Mouse (Mus musculus): ENCODE data around the gene Sema4d. TPM values are rescaled to one million over a fixed set of nuclear protein-coding genes. Genes with fewer than 3 reads are reported as not detected.

The Sema4d gene
- polyA plus RNA-seq, 1 experiment from 2014 or later: 24.6 TPM

GRCm38 (mm10) chr13:51712022-51712421 lies 81.5 kb downstream of the Sema4d start:
- Histone ChIP-seq H3K27ac (ENCODE audit: low read length) (no peak overlapping the region), H3K4me3 (replicated peaks; ENCODE audit: low read length) (no peak overlapping the region), H3K9me3 (ENCODE audit: control insufficient read depth, low read length) (no peaks in the 10 kb centered on the region), H3K36me3 (ENCODE audit: control insufficient read depth, insufficient read depth) (peaks cover 10% of the 10 kb centered on the region), H3K4me2 (ENCODE audit: low read length) (no peak overlapping the region), H3K27me3 (replicated peaks; ENCODE audit: control insufficient read depth, insufficient read depth, low read length) (no peaks in the 10 kb centered on the region), H3K9ac (replicated peaks; ENCODE audit: low read depth, low read length) (no peak overlapping the region), H3K4me1 (replicated peaks; ENCODE audit: control insufficient read depth, insufficient read depth, low read length) (no peaks in the 10 kb centered on the region)
- ATAC-seq: no peak
- WGBS: 95% methylated on average over 8 of the region's 8 CpGs

DNA sequence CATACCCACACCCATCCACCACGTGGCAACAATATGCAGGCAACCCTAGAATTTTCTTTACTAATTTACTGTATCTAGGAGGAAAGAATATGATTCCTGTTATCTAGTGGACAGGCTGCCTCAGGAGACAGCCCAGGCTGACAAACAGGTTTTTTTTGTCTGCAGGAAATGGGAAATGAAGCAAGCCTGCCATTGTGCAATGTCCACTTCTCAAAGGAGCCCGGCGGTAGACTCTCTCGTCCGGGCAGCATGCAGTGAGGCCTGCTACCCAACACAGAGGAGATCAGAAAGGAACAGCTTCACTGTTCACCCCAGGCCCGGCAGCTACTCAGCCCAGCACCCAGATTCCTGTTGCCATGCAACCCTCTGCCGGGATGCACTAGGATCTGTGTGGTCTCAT lies 82.8 kb downstream of the Sema4d start:
- H3K9me3 ChIP-seq (ENCODE audit: control insufficient read depth, low read length): no peaks in the 10 kb centered on the region
- no peak overlapping the region for H3K9ac ChIP-seq (replicated peaks; ENCODE audit: low read depth, low read length)
- ATAC-seq: no peak
- peaks cover 10% of the 10 kb centered on the region for H3K36me3 ChIP-seq (ENCODE audit: control insufficient read depth, insufficient read depth)
- H3K27me3 ChIP-seq (replicated peaks; ENCODE audit: control insufficient read depth, insufficient read depth, low read length): no peaks in the 10 kb centered on the region
- H3K4me3 ChIP-seq (replicated peaks; ENCODE audit: low read length): no peak overlapping the region
- H3K27ac ChIP-seq (ENCODE audit: low read length): no peak overlapping the region
- WGBS: 77% methylated on average over 7 of the region's 7 CpGs
- H3K4me2 ChIP-seq (ENCODE audit: low read length): no peak overlapping the region
- no peaks in the 10 kb centered on the region for H3K4me1 ChIP-seq (replicated peaks; ENCODE audit: control insufficient read depth, insufficient read depth, low read length)

- Histone ChIP-seq H3K27me3 (replicated peaks; ENCODE audit: control insufficient read depth, insufficient read depth, low read length) (no peaks in the 10 kb centered on the region), H3K4me3 (replicated peaks; ENCODE audit: low read length) (no peak overlapping the region), H3K9ac (replicated peaks; ENCODE audit: low read depth, low read length) (no peak overlapping the region), H3K4me1 (replicated peaks; ENCODE audit: control insufficient read depth, insufficient read depth, low read length) (no peaks in the 10 kb centered on the region), H3K27ac (ENCODE audit: low read length) (no peak overlapping the region), H3K36me3 (ENCODE audit: control insufficient read depth, insufficient read depth) (peaks cover 19% of the 10 kb centered on the region), H3K9me3 (ENCODE audit: control insufficient read depth, low read length) (no peaks in the 10 kb centered on the region), H3K4me2 (ENCODE audit: low read length) (no peak overlapping the region)
- WGBS: 78% methylated on average over 22 of the region's 22 CpGs
- no peak for ATAC-seq
Measured at GRCm38 (mm10) chr13:51705882-51706854, 87.4 kb downstream of the Sema4d start.

- H3K4me2 ChIP-seq (ENCODE audit: low read length): no peak overlapping the region
- no peak overlapping the region for H3K4me3 ChIP-seq (replicated peaks; ENCODE audit: low read length)
- no peak overlapping the region for H3K27ac ChIP-seq (ENCODE audit: low read length)
- H3K9me3 ChIP-seq (ENCODE audit: control insufficient read depth, low read length): no peaks in the 10 kb centered on the region
- H3K4me1 ChIP-seq (replicated peaks; ENCODE audit: control insufficient read depth, insufficient read depth, low read length): no peaks in the 10 kb centered on the region
- H3K36me3 ChIP-seq (ENCODE audit: control insufficient read depth, insufficient read depth): peaks cover 12% of the 10 kb centered on the region
- H3K27me3 ChIP-seq (replicated peaks; ENCODE audit: control insufficient read depth, insufficient read depth, low read length): no peaks in the 10 kb centered on the region
- WGBS: 89% methylated on average over 5 of the region's 5 CpGs
- no peak overlapping the region for H3K9ac ChIP-seq (replicated peaks; ENCODE audit: low read depth, low read length)
- no peak for ATAC-seq
Measured at GRCm38 (mm10) chr13:51703893-51704292, 89.7 kb downstream of the Sema4d start.

DNA sequence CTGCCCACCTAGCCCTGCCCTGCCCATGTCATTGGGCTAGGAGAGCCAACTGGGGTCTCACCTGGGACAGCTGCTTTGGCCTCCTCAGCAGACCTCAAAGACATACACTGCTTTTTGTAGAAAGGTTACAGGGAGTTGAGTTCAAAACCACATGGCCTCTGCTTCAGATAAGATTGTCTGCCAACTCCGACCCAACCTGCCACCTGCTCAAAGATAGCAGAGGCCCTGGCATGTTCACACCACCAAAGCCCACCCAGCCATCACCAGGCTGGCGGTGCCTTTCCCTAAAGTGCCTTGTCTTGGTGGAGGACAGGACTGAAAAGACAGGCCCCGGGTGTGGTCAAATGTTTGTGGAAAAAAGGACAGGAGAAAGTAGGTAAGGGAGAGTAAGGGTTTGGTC lies 95.2 kb downstream of the Sema4d start:
- H3K4me1 ChIP-seq (replicated peaks; ENCODE audit: control insufficient read depth, insufficient read depth, low read length): no peaks in the 10 kb centered on the region
- 90% methylated on average over 3 of the region's 3 CpGs for WGBS
- H3K4me2 ChIP-seq (ENCODE audit: low read length): no peak overlapping the region
- no peak for ATAC-seq
- no peak overlapping the region for H3K4me3 ChIP-seq (replicated peaks; ENCODE audit: low read length)
- no peaks in the 10 kb centered on the region for H3K27me3 ChIP-seq (replicated peaks; ENCODE audit: control insufficient read depth, insufficient read depth, low read length)
- H3K27ac ChIP-seq (ENCODE audit: low read length): no peak overlapping the region
- H3K9ac ChIP-seq (replicated peaks; ENCODE audit: low read depth, low read length): no peak overlapping the region
- no peaks in the 10 kb centered on the region for H3K9me3 ChIP-seq (ENCODE audit: control insufficient read depth, low read length)
- H3K36me3 ChIP-seq (ENCODE audit: control insufficient read depth, insufficient read depth): peaks cover 12% of the 10 kb centered on the region

DNA sequence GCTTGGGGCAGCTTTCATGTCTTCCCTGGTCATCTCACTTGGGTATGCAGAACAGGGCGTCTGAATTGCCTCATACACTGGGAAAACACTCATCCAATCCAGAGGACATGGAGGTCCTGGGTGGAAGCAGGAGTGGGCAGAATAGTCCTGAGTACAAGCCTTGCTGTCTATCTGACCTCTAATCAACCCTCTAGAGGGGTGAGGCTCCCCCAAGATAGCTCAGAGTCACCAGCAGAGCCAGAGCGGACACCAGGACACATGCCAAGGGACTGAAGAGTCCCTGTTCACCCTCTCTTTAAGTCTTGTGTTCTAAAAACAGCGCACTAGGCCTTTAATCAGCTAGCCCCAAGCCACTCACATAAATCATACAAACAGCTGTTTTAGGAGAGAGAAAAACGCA lies 95.7 kb downstream of the Sema4d start:
- H3K4me1 ChIP-seq (replicated peaks; ENCODE audit: control insufficient read depth, insufficient read depth, low read length): no peaks in the 10 kb centered on the region
- ATAC-seq: no peak
- H3K27ac ChIP-seq (ENCODE audit: low read length): no peak overlapping the region
- no peak overlapping the region for H3K9ac ChIP-seq (replicated peaks; ENCODE audit: low read depth, low read length)
- WGBS: 81% methylated on average over 4 of the region's 4 CpGs
- no peaks in the 10 kb centered on the region for H3K27me3 ChIP-seq (replicated peaks; ENCODE audit: control insufficient read depth, insufficient read depth, low read length)
- H3K36me3 ChIP-seq (ENCODE audit: control insufficient read depth, insufficient read depth): peaks cover 9% of the 10 kb centered on the region
- no peak overlapping the region for H3K4me2 ChIP-seq (ENCODE audit: low read length)
- no peaks in the 10 kb centered on the region for H3K9me3 ChIP-seq (ENCODE audit: control insufficient read depth, low read length)
- H3K4me3 ChIP-seq (replicated peaks; ENCODE audit: low read length): no peak overlapping the region

GRCm38 (mm10) chr13:51697455-51697854 lies 96.1 kb downstream of the Sema4d start:
- WGBS: 85% methylated on average over 6 of the region's 6 CpGs
- Histone ChIP-seq H3K27ac (ENCODE audit: low read length) (no peak overlapping the region), H3K4me1 (replicated peaks; ENCODE audit: control insufficient read depth, insufficient read depth, low read length) (no peaks in the 10 kb centered on the region), H3K4me3 (replicated peaks; ENCODE audit: low read length) (no peak overlapping the region), H3K36me3 (ENCODE audit: control insufficient read depth, insufficient read depth) (peaks cover 8% of the 10 kb centered on the region; the same call in 1 of the 2 replicates), H3K4me2 (ENCODE audit: low read length) (no peak overlapping the region), H3K9ac (replicated peaks; ENCODE audit: low read depth, low read length) (no peak overlapping the region), H3K9me3 (ENCODE audit: control insufficient read depth, low read length) (no peaks in the 10 kb centered on the region), H3K27me3 (replicated peaks; ENCODE audit: control insufficient read depth, insufficient read depth, low read length) (no peaks in the 10 kb centered on the region)
- no peak for ATAC-seq

- Histone ChIP-seq H3K4me2 (ENCODE audit: low read length) (no peak overlapping the region), H3K9me3 (ENCODE audit: control insufficient read depth, low read length) (no peaks in the 10 kb centered on the region)
Measured at GRCm38 (mm10) chr13:51696481-51696880, 97.1 kb downstream of the Sema4d start.

DNA sequence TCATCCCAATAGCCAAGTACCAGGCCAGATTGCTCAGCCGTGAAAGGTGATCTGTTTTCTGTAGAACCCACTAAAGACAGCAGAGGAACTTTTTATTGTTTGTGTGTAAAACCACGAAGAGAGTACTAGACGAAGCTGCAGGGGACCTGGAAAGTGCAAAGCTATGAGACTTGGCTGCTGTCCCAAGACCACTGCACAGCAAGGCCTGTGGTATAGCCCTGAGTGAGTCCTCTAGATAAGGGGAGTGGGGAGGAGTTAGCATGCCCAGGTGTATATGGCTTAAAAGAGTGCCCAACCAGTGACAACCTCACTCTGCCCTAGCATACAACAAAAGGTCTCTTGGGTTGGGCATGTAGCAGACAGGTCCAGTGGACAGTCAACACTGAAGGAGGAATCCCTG lies 104.9 kb downstream of the Sema4d start:
- Histone ChIP-seq H3K9me3 (ENCODE audit: control insufficient read depth, low read length) (no peaks in the 10 kb centered on the region), H3K4me2 (ENCODE audit: low read length) (no peak overlapping the region), H3K9ac (replicated peaks; ENCODE audit: low read depth, low read length) (no peak overlapping the region), H3K36me3 (ENCODE audit: control insufficient read depth, insufficient read depth) (peaks cover 21% of the 10 kb centered on the region), H3K4me1 (replicated peaks; ENCODE audit: control insufficient read depth, insufficient read depth, low read length) (no peaks in the 10 kb centered on the region), H3K4me3 (replicated peaks; ENCODE audit: low read length) (no peak overlapping the region), H3K27me3 (replicated peaks; ENCODE audit: control insufficient read depth, insufficient read depth, low read length) (no peaks in the 10 kb centered on the region), H3K27ac (ENCODE audit: low read length) (no peak overlapping the region)
- ATAC-seq: no peak
- WGBS: 37% methylated on average over 3 of the region's 3 CpGs

More at GRCm38 (mm10) chr13:51696481-51696880, 97.1 kb downstream of the Sema4d start:
- Histone ChIP-seq H3K36me3 (ENCODE audit: control insufficient read depth, insufficient read depth) (peaks cover 4% of the 10 kb centered on the region; the same call in 1 of the 2 replicates), H3K9ac (replicated peaks; ENCODE audit: low read depth, low read length) (no peak overlapping the region), H3K27ac (ENCODE audit: low read length) (no peak overlapping the region), H3K27me3 (replicated peaks; ENCODE audit: control insufficient read depth, insufficient read depth, low read length) (no peaks in the 10 kb centered on the region), H3K4me1 (replicated peaks; ENCODE audit: control insufficient read depth, insufficient read depth, low read length) (no peaks in the 10 kb centered on the region), H3K4me3 (replicated peaks; ENCODE audit: low read length) (no peak overlapping the region)
- no peak for ATAC-seq

Measured in forebrain, embryonic 16.5 days (tissue).